Mouse (Mus musculus): ENCODE results near the gene Wfdc1. TPM values are rescaled to one million over a fixed set of nuclear protein-coding genes. Genes with fewer than 3 reads are reported as not detected.

The Wfdc1 gene
- polyA plus RNA-seq, 1 experiment from 2014 or later = 7.5 TPM

- ATAC-seq (replicated peaks; ENCODE audit: extremely low read depth, insufficient read depth, low FRiP score) = no peak
- 55% methylated on average over 8 of the region's 8 CpGs for WGBS
- H3K27me3 ChIP-seq (ENCODE audit: control insufficient read depth, insufficient read depth, low read length) = no peaks in the 10 kb centered on the region
- peaks cover 8% of the 10 kb centered on the region for H3K4me1 ChIP-seq (ENCODE audit: control insufficient read depth, insufficient read depth, low read length)
- no peak overlapping the region for H3K4me2 ChIP-seq (ENCODE audit: low read depth, low read length)
- H3K36me3 ChIP-seq (ENCODE audit: control insufficient read depth, insufficient read depth) = no peaks in the 10 kb centered on the region
- no peaks in the 10 kb centered on the region for H3K9me3 ChIP-seq (replicated peaks; ENCODE audit: control insufficient read depth, low read length)
- no peak overlapping the region for H3K9ac ChIP-seq (ENCODE audit: low read length)
- no peak overlapping the region for H3K4me3 ChIP-seq (ENCODE audit: low read length)
- no peak overlapping the region for H3K27ac ChIP-seq (ENCODE audit: low read length)
These were observed 60.9 kb downstream of the Wfdc1 start for GRCm38 (mm10) chr8:119727093-119727492.

- Histone ChIP-seq H3K9ac (ENCODE audit: low read length) (no peak overlapping the region), H3K4me2 (ENCODE audit: low read depth, low read length) (no peak overlapping the region), H3K4me3 (ENCODE audit: low read length) (no peak overlapping the region), H3K27me3 (ENCODE audit: control insufficient read depth, insufficient read depth, low read length) (no peaks in the 10 kb centered on the region), H3K36me3 (ENCODE audit: control insufficient read depth, insufficient read depth) (no peaks in the 10 kb centered on the region), H3K9me3 (replicated peaks; ENCODE audit: control insufficient read depth, low read length) (no peaks in the 10 kb centered on the region), H3K4me1 (ENCODE audit: control insufficient read depth, insufficient read depth, low read length) (peaks cover 6% of the 10 kb centered on the region), H3K27ac (ENCODE audit: low read length) (no peak overlapping the region)
- ATAC-seq (replicated peaks; ENCODE audit: extremely low read depth, insufficient read depth, low FRiP score) = no peak
- WGBS = 79% methylated on average over 8 of the region's 8 CpGs
These were observed 62.3 kb downstream of the Wfdc1 start for GRCm38 (mm10) chr8:119728351-119728895.

- no peak overlapping the region for H3K27ac ChIP-seq (ENCODE audit: low read length)
- no peak for ATAC-seq (replicated peaks; ENCODE audit: extremely low read depth, insufficient read depth, low FRiP score)
- 85% methylated on average over 13 of the region's 13 CpGs for WGBS
- no peak overlapping the region for H3K4me2 ChIP-seq (ENCODE audit: low read depth, low read length)
- H3K9me3 ChIP-seq (replicated peaks; ENCODE audit: control insufficient read depth, low read length) = no peaks in the 10 kb centered on the region
- H3K36me3 ChIP-seq (ENCODE audit: control insufficient read depth, insufficient read depth) = no peaks in the 10 kb centered on the region
- no peak overlapping the region for H3K4me3 ChIP-seq (ENCODE audit: low read length)
- no peaks in the 10 kb centered on the region for H3K27me3 ChIP-seq (ENCODE audit: control insufficient read depth, insufficient read depth, low read length)
- no peak overlapping the region for H3K9ac ChIP-seq (ENCODE audit: low read length)
- H3K4me1 ChIP-seq (ENCODE audit: control insufficient read depth, insufficient read depth, low read length) = no peaks in the 10 kb centered on the region
These were observed 65.9 kb downstream of the Wfdc1 start for GRCm38 (mm10) chr8:119732072-119732471.

GRCm38 (mm10) chr8:119736348-119736917 is 70.3 kb downstream of the Wfdc1 start:
- Histone ChIP-seq H3K27me3 (ENCODE audit: control insufficient read depth, insufficient read depth, low read length) (no peaks in the 10 kb centered on the region), H3K4me2 (ENCODE audit: low read depth, low read length) (no peak overlapping the region), H3K36me3 (ENCODE audit: control insufficient read depth, insufficient read depth) (no peaks in the 10 kb centered on the region), H3K4me3 (ENCODE audit: low read length) (no peak overlapping the region), H3K27ac (ENCODE audit: low read length) (no peak overlapping the region), H3K4me1 (ENCODE audit: control insufficient read depth, insufficient read depth, low read length) (no peaks in the 10 kb centered on the region), H3K9ac (ENCODE audit: low read length) (no peak overlapping the region), H3K9me3 (replicated peaks; ENCODE audit: control insufficient read depth, low read length) (no peaks in the 10 kb centered on the region)
- ATAC-seq (replicated peaks; ENCODE audit: extremely low read depth, insufficient read depth, low FRiP score) = no peak
- 89% methylated on average over 10 of the region's 10 CpGs for WGBS

GRCm38 (mm10) chr8:119737093-119737900 is 71.1 kb downstream of the Wfdc1 start:
- no peak for ATAC-seq (replicated peaks; ENCODE audit: extremely low read depth, insufficient read depth, low FRiP score)
- Histone ChIP-seq H3K9ac (ENCODE audit: low read length) (no peak overlapping the region), H3K4me2 (ENCODE audit: low read depth, low read length) (no peak overlapping the region), H3K4me1 (ENCODE audit: control insufficient read depth, insufficient read depth, low read length) (no peaks in the 10 kb centered on the region), H3K36me3 (ENCODE audit: control insufficient read depth, insufficient read depth) (no peaks in the 10 kb centered on the region), H3K4me3 (ENCODE audit: low read length) (no peak overlapping the region), H3K27me3 (ENCODE audit: control insufficient read depth, insufficient read depth, low read length) (no peaks in the 10 kb centered on the region), H3K27ac (ENCODE audit: low read length) (no peak overlapping the region), H3K9me3 (replicated peaks; ENCODE audit: control insufficient read depth, low read length) (no peaks in the 10 kb centered on the region)
- 66% methylated on average over 11 of the region's 11 CpGs for WGBS

Other genes with a start within 250 kb of the Wfdc1 start
- 0.74 and 0.85 TPM in 2 replicates for gene Osgin1, start 232.2 kb upstream of the Wfdc1 start, polyA plus RNA-seq (2015; fragmentation: Nextera tagmentation; extraction: Ambion mirVana)
- 0.12 and 0.21 TPM in 2 replicates for gene Necab2, start 219.6 kb upstream of the Wfdc1 start, polyA plus RNA-seq (2015; fragmentation: Nextera tagmentation; extraction: Ambion mirVana)
- gene Slc38a8, start 164.7 kb upstream of the Wfdc1 start, polyA plus RNA-seq (2015; fragmentation: Nextera tagmentation; extraction: Ambion mirVana) = not detected in 2 replicates
- gene Mbtps1, start 107.6 kb upstream of the Wfdc1 start, polyA plus RNA-seq (2015; fragmentation: Nextera tagmentation; extraction: Ambion mirVana) = 68.5 and 72.4 TPM in 2 replicates
- gene Hsdl1, start 91.2 kb upstream of the Wfdc1 start, polyA plus RNA-seq (2015; fragmentation: Nextera tagmentation; extraction: Ambion mirVana) = 40.9 and 51.1 TPM in 2 replicates
- gene Dnaaf1, start 91.1 kb upstream of the Wfdc1 start, polyA plus RNA-seq (2015; fragmentation: Nextera tagmentation; extraction: Ambion mirVana) = 0.50 and 0.71 TPM in 2 replicates
- 8.5 and 9.4 TPM in 2 replicates for gene Taf1c, start 61.1 kb upstream of the Wfdc1 start, polyA plus RNA-seq (2015; fragmentation: Nextera tagmentation; extraction: Ambion mirVana)
- 0.07 TPM in 1 of 2 replicates, not detected in the other for gene Adad2, start 53.6 kb upstream of the Wfdc1 start, polyA plus RNA-seq (2015; fragmentation: Nextera tagmentation; extraction: Ambion mirVana)
- gene Kcng4, start 30.7 kb upstream of the Wfdc1 start, polyA plus RNA-seq (2015; fragmentation: Nextera tagmentation; extraction: Ambion mirVana) = 0.04 TPM in 1 of 2 replicates, not detected in the other
- gene Atp2c2, start 33.6 kb downstream of the Wfdc1 start, polyA plus RNA-seq (2015; fragmentation: Nextera tagmentation; extraction: Ambion mirVana) = 0.26 and 0.69 TPM in 2 replicates
- 12.5 and 15.0 TPM in 2 replicates for gene Tldc1, start 112.1 kb downstream of the Wfdc1 start, polyA plus RNA-seq (2015; fragmentation: Nextera tagmentation; extraction: Ambion mirVana)
- gene Cotl1, start 174.2 kb downstream of the Wfdc1 start, polyA plus RNA-seq (2015; fragmentation: Nextera tagmentation; extraction: Ambion mirVana) = 34.3 and 56.1 TPM in 2 replicates
- gene Klhl36, start 195.9 kb downstream of the Wfdc1 start, polyA plus RNA-seq (2015; fragmentation: Nextera tagmentation; extraction: Ambion mirVana) = 10.8 and 11.4 TPM in 2 replicates
- 90.7 and 101 TPM in 2 replicates for gene Usp10, start 244.0 kb downstream of the Wfdc1 start, polyA plus RNA-seq (2015; fragmentation: Nextera tagmentation; extraction: Ambion mirVana)
- gene Gm20388, start 244.5 kb downstream of the Wfdc1 start, polyA plus RNA-seq (2015; fragmentation: Nextera tagmentation; extraction: Ambion mirVana) = 4.5 and 7.6 TPM in 2 replicates